Mouse (Mus musculus) hindbrain, embryonic 12.5 days (tissue): ENCODE measurements around the gene C9orf72. TPM values are rescaled to one million over a fixed set of nuclear protein-coding genes. Genes with fewer than 3 reads are reported as not detected.

Source experiments
- ATAC-seq: fragments of 200-750 bp; cut with Nextera tagmentation; 2 replicates; pipeline ENCODE4 v1.8.0; 2017; ENCODE audit warnings: moderate TSS enrichment; ENCODE audit not compliant: low FRiP score
- H3K27ac ChIP-seq: fragments of 300-500 bp; sonication (generic); 2 replicates; pipeline ENCODE4 v1.5.1; 2016; ENCODE audit warnings: mild to moderate bottlenecking
- H3K27me3 ChIP-seq: fragments of 300-500 bp; sonication (generic); 2 replicates; pipeline ENCODE4 v1.6.1; 2016; ENCODE audit warnings: mild to moderate bottlenecking
- H3K36me3 ChIP-seq: fragments of 300-500 bp; sonication (generic); 2 replicates; pipeline ENCODE4 v1.6.1; 2016; ENCODE audit warnings: mild to moderate bottlenecking
- H3K4me1 ChIP-seq: fragments of 300-500 bp; sonication (generic); 2 replicates; pipeline ENCODE4 v1.6.1; 2016
- H3K4me2 ChIP-seq: fragments of 300-500 bp; sonication (generic); replicated peaks from 2 replicates; pipeline ENCODE4 v1.6.1; 2016; ENCODE audit warnings: mild to moderate bottlenecking
- H3K4me3 ChIP-seq: fragments of 300-500 bp; sonication (generic); 2 replicates; pipeline ENCODE4 v1.5.1; 2016; ENCODE audit warnings: mild to moderate bottlenecking
- H3K9ac ChIP-seq: fragments of 300-500 bp; sonication (generic); 2 replicates; pipeline ENCODE4 v1.6.1; 2016; ENCODE audit warnings: mild to moderate bottlenecking, moderate library complexity
- H3K9me3 ChIP-seq: fragments of 300-500 bp; sonication (generic); replicated peaks from 2 replicates; pipeline ENCODE4 v1.6.1; 2016; ENCODE audit warnings: mild to moderate bottlenecking
- WGBS: fragments of 180-500 bp; shearing (Covaris S2); methylation state at CpG from one replicate; pipeline ENCODE4 v1.1.7; 2016; 5-methylcytosine and 5-hydroxymethylcytosine counted together
- polyA plus RNA-seq: library from polyadenylated mRNA; unstranded; fragments of >200 nt; fragmentation: Nextera tagmentation; extraction: Ambion mirVana; gene quantifications from 2 replicates; pipeline ENCODE4 v1.2.1, GENCODE M21; 2016

Gene C9orf72
- polyA plus RNA-seq, 1 experiment from 2014 or later, result 26.4 TPM

- H3K27me3 ChIP-seq, result no peaks in the 10 kb centered on the region
- no peak overlapping the region for H3K4me3 ChIP-seq
- H3K9me3 ChIP-seq, result no peaks in the 10 kb centered on the region
- no peak for ATAC-seq
- H3K36me3 ChIP-seq, result no peaks in the 10 kb centered on the region
- no peak overlapping the region for H3K4me2 ChIP-seq
- no peak overlapping the region for H3K9ac ChIP-seq
- no peaks in the 10 kb centered on the region for H3K4me1 ChIP-seq
- no peak overlapping the region for H3K27ac ChIP-seq
- WGBS, result 93% methylated on average over 2 of the region's 2 CpGs
These were observed 53.5 kb downstream of the C9orf72 start for GRCm38 (mm10) chr4:35172471-35172870.

- no peak for ATAC-seq
- WGBS, result 79% methylated on average over 13 of the region's 13 CpGs
- Histone ChIP-seq H3K4me1 (no peaks in the 10 kb centered on the region), H3K9ac (no peak overlapping the region), H3K4me3 (no peak overlapping the region), H3K9me3 (no peaks in the 10 kb centered on the region), H3K27me3 (no peaks in the 10 kb centered on the region), H3K4me2 (no peak overlapping the region), H3K36me3 (no peaks in the 10 kb centered on the region), H3K27ac (no peak overlapping the region)
These were observed 56.3 kb downstream of the C9orf72 start for GRCm38 (mm10) chr4:35169571-35170125.

GRCm38 (mm10) chr4:35167855-35168254, 58.1 kb downstream of the C9orf72 start:
- H3K9me3 ChIP-seq, result no peaks in the 10 kb centered on the region
- WGBS, result 76% methylated on average over 5 of the region's 5 CpGs
- no peaks in the 10 kb centered on the region for H3K36me3 ChIP-seq
- no peak for ATAC-seq
- no peak overlapping the region for H3K9ac ChIP-seq
- H3K4me2 ChIP-seq, result no peak overlapping the region
- H3K4me3 ChIP-seq, result no peak overlapping the region
- H3K27me3 ChIP-seq, result no peaks in the 10 kb centered on the region
- H3K27ac ChIP-seq, result no peak overlapping the region
- H3K4me1 ChIP-seq, result no peaks in the 10 kb centered on the region

- Histone ChIP-seq H3K9me3 (no peaks in the 10 kb centered on the region), H3K4me2 (no peak overlapping the region), H3K9ac (no peak overlapping the region), H3K27me3 (no peaks in the 10 kb centered on the region), H3K27ac (no peak overlapping the region), H3K4me1 (no peaks in the 10 kb centered on the region), H3K4me3 (no peak overlapping the region), H3K36me3 (no peaks in the 10 kb centered on the region)
- ATAC-seq, result no peak
- WGBS, result 84% methylated on average over 3 of the region's 3 CpGs
These were observed 60.0 kb downstream of the C9orf72 start for GRCm38 (mm10) chr4:35165947-35166346.

- Histone ChIP-seq H3K36me3 (no peaks in the 10 kb centered on the region), H3K4me1 (no peaks in the 10 kb centered on the region), H3K27ac (no peak overlapping the region), H3K4me2 (no peak overlapping the region), H3K27me3 (no peaks in the 10 kb centered on the region), H3K9ac (no peak overlapping the region), H3K9me3 (no peaks in the 10 kb centered on the region), H3K4me3 (no peak overlapping the region)
- no peak for ATAC-seq
- 95% methylated on average over 2 of the region's 2 CpGs for WGBS
These were observed 60.7 kb downstream of the C9orf72 start for GRCm38 (mm10) chr4:35165275-35165674.

GRCm38 (mm10) chr4:35157815-35158214, 68.2 kb downstream of the C9orf72 start:
- no peak overlapping the region for H3K27ac ChIP-seq
- 66% methylated on average over 11 of the region's 11 CpGs for WGBS
- H3K4me2 ChIP-seq, result no peak overlapping the region
- H3K9ac ChIP-seq, result no peak overlapping the region
- H3K36me3 ChIP-seq, result no peaks in the 10 kb centered on the region
- no peak overlapping the region for H3K4me3 ChIP-seq
- ATAC-seq, result no peak
- H3K27me3 ChIP-seq, result no peaks in the 10 kb centered on the region
- no peaks in the 10 kb centered on the region for H3K9me3 ChIP-seq
- peaks cover 17% of the 10 kb centered on the region for H3K4me1 ChIP-seq

- peak within 1 kb of the TSS; percentile 72 for H3K27ac ChIP-seq
- H3K36me3 ChIP-seq, result no peaks in the 10 kb centered on the region
- peak within 1 kb of the TSS; percentile 81 for H3K4me2 ChIP-seq
- ATAC-seq, result peak; percentile 86
- H3K9ac ChIP-seq, result peak within 1 kb of the TSS; percentile 57
- WGBS, result under 1% methylated on average over 50 of the region's 50 CpGs
- no peaks in the 10 kb centered on the region for H3K9me3 ChIP-seq
- H3K27me3 ChIP-seq, result no peaks in the 10 kb centered on the region
- H3K4me3 ChIP-seq, result peak within 1 kb of the TSS; percentile 52
- H3K4me1 ChIP-seq, result peaks cover 17% of the 10 kb centered on the region
These were observed 69.0 kb downstream of the C9orf72 start, which contains the start of gene Mob3b for GRCm38 (mm10) chr4:35156751-35157611. Gene Mob3b, minus strand, starts transcription at chr4:35157484.

GRCm38 (mm10) chr4:35156149-35156611, 69.8 kb downstream of the C9orf72 start:
- Histone ChIP-seq H3K4me2 (peak overlapping the region; percentile 81), H3K27ac (peak overlapping the region; percentile 72), H3K4me1 (peaks cover 17% of the 10 kb centered on the region), H3K9me3 (no peaks in the 10 kb centered on the region), H3K27me3 (no peaks in the 10 kb centered on the region), H3K4me3 (peak overlapping the region; percentile 52), H3K36me3 (no peaks in the 10 kb centered on the region), H3K9ac (peak overlapping the region; percentile 57)
- WGBS, result under 1% methylated on average over 26 of the region's 26 CpGs
- peak; percentile 78 for ATAC-seq

GRCm38 (mm10) chr4:35155132-35155922, 70.6 kb downstream of the C9orf72 start:
- Histone ChIP-seq H3K27ac (peak overlapping the region; percentile 72; the same call in 1 of the 2 replicates), H3K27me3 (no peaks in the 10 kb centered on the region), H3K9ac (peak overlapping the region; percentile 57), H3K4me1 (peaks cover 17% of the 10 kb centered on the region), H3K36me3 (no peaks in the 10 kb centered on the region), H3K4me2 (peak overlapping the region; percentile 81), H3K9me3 (no peaks in the 10 kb centered on the region), H3K4me3 (peak overlapping the region; percentile 52)
- 0 out of 2 replicates have a peak, but pooled peaks have one; percentile 7 for ATAC-seq
- WGBS, result 24% methylated on average over 20 of the region's 20 CpGs

GRCm38 (mm10) chr4:35154051-35154450, 71.9 kb downstream of the C9orf72 start:
- 7% methylated on average over 3 of the region's 3 CpGs for WGBS
- H3K9ac ChIP-seq, result no peak overlapping the region
- H3K9me3 ChIP-seq, result no peaks in the 10 kb centered on the region
- no peaks in the 10 kb centered on the region for H3K36me3 ChIP-seq
- H3K27ac ChIP-seq, result no peak overlapping the region
- no peak overlapping the region for H3K4me2 ChIP-seq
- no peaks in the 10 kb centered on the region for H3K27me3 ChIP-seq
- ATAC-seq, result no peak
- H3K4me3 ChIP-seq, result no peak overlapping the region
- peaks cover 17% of the 10 kb centered on the region for H3K4me1 ChIP-seq

GRCm38 (mm10) chr4:35151756-35152155, 74.2 kb downstream of the C9orf72 start, which contains the start of gene Ifnk:
Gene Ifnk, plus strand, starts transcription at chr4:35152056.
- no peak within 1 kb of the TSS for H3K4me3 ChIP-seq
- peaks cover 17% of the 10 kb centered on the region for H3K4me1 ChIP-seq
- no peaks in the 10 kb centered on the region for H3K27me3 ChIP-seq
- H3K9ac ChIP-seq, result no peak within 1 kb of the TSS
- H3K9me3 ChIP-seq, result no peaks in the 10 kb centered on the region
- no peak for ATAC-seq
- H3K4me2 ChIP-seq, result no peak within 1 kb of the TSS
- no peaks in the 10 kb centered on the region for H3K36me3 ChIP-seq
- 90% methylated on average over 4 of the region's 4 CpGs for WGBS
- H3K27ac ChIP-seq, result no peak within 1 kb of the TSS

- peaks cover 9% of the 10 kb centered on the region for H3K4me1 ChIP-seq
- no peak overlapping the region for H3K4me2 ChIP-seq
- no peaks in the 10 kb centered on the region for H3K9me3 ChIP-seq
- H3K27ac ChIP-seq, result no peak overlapping the region
- no peak overlapping the region for H3K9ac ChIP-seq
- ATAC-seq, result no peak
- no peaks in the 10 kb centered on the region for H3K36me3 ChIP-seq
- 88% methylated on average over 3 of the region's 3 CpGs for WGBS
- H3K27me3 ChIP-seq, result no peaks in the 10 kb centered on the region
- H3K4me3 ChIP-seq, result no peak overlapping the region
These were observed 75.3 kb downstream of the C9orf72 start for GRCm38 (mm10) chr4:35150706-35151105.
